Mouse (Mus musculus): ENCODE measurements around the gene Cntfr. TPM values are rescaled to one million over a fixed set of nuclear protein-coding genes. Genes with fewer than 3 reads are reported as not detected.
A peak's percentile ranks its signal among the peaks of the same experiment; 100 is the strongest.

Gene Cntfr
- polyA plus RNA-seq, 1 experiment from 2014 or later: 4.3 TPM

DNA sequence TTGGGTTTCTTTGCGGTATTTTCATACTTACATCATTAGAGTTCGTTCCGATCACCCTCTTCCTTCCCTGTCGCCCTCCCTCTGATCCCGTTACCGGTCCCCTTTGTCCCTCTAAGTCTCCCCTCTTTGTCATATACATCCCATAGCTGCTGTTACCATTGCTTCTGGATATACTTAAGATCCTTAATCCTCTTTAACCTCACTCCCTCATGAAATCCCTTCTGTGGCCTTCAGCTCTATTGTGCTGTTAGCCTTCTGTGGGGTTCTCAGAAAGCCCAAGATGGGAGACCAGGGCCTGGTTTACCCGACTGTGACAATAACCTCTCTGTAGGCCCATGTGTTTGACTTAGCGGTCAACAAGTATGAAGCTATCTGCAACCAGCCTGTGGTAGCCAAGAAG is 62.3 kb downstream of the Cntfr start:
- no peaks in the 10 kb centered on the region for H3K27me3 ChIP-seq (ENCODE audit: control insufficient read depth, insufficient read depth, low read length)
- no peak for ATAC-seq (ENCODE audit: low FRiP score, low TSS enrichment)
- 92% methylated on average over 8 of the region's 8 CpGs for WGBS

DNA sequence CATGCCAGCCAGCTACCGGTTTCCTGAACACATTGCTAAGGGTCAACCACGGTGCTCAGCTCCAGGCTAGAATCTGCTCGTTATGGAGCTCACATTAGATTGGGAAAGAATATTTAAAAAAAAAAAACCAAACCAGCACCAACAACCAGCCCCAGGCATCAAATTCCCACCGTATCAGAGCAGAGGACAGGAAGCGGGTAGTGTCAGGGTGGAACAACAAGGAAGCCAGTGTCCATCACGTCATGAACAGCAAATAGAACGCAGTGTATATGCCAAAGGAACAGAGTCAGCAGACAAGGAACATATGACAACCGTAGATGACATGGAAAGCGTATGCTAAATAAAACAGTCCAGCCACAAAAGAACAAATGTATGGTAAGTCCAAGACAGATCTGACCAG is 63.9 kb downstream of the Cntfr start:
- H3K27ac ChIP-seq (replicated peaks): no peak overlapping the region
- no peaks in the 10 kb centered on the region for H3K27me3 ChIP-seq (ENCODE audit: control insufficient read depth, insufficient read depth, low read length)
- DNase-seq (ENCODE audit: low spot score) (no peak), ATAC-seq (ENCODE audit: low FRiP score, low TSS enrichment) (no peak)
- WGBS: 74% methylated on average over 9 of the region's 9 CpGs
- H3K9me3 ChIP-seq (ENCODE audit: control insufficient read depth, low read length): no peaks in the 10 kb centered on the region
- no peak overlapping the region for H3K4me3 ChIP-seq (ENCODE audit: low read depth, low read length)
- TF ChIP-seq EP300 (optimal IDR thresholded peaks at IDR 0.05) (no peak), CTCF (IDR thresholded peaks at IDR 0.05; ENCODE audit: low read depth) (no peak)
- H3K4me1 ChIP-seq (replicated peaks; ENCODE audit: control insufficient read depth, insufficient read depth): peaks cover 8% of the 10 kb centered on the region; the same call in 1 of the 2 replicates
- H3K36me3 ChIP-seq (ENCODE audit: control insufficient read depth, insufficient read depth, low read length): no peaks in the 10 kb centered on the region
- H3K9ac ChIP-seq (ENCODE audit: low read length): no peak overlapping the region
- H3K4me2 ChIP-seq (replicated peaks; ENCODE audit: low read depth): no peak overlapping the region

More for the DNA sequence above, 62.3 kb downstream of the Cntfr start:
- no peak for TF ChIP-seq CTCF (IDR thresholded peaks at IDR 0.05; ENCODE audit: low read depth)
- TF ChIP-seq EP300 (optimal IDR thresholded peaks at IDR 0.05): no peak
- H3K4me1 ChIP-seq (replicated peaks; ENCODE audit: control insufficient read depth, insufficient read depth): peaks cover 8% of the 10 kb centered on the region; the same call in 1 of the 2 replicates
- H3K9ac ChIP-seq (ENCODE audit: low read length): no peak overlapping the region
- no peak for DNase-seq (ENCODE audit: low spot score)
- H3K27ac ChIP-seq (replicated peaks): no peak overlapping the region
- no peaks in the 10 kb centered on the region for H3K9me3 ChIP-seq (ENCODE audit: control insufficient read depth, low read length)
- no peak overlapping the region for H3K4me3 ChIP-seq (ENCODE audit: low read depth, low read length)
- no peak overlapping the region for H3K4me2 ChIP-seq (replicated peaks; ENCODE audit: low read depth)
- H3K36me3 ChIP-seq (ENCODE audit: control insufficient read depth, insufficient read depth, low read length): no peaks in the 10 kb centered on the region

DNA sequence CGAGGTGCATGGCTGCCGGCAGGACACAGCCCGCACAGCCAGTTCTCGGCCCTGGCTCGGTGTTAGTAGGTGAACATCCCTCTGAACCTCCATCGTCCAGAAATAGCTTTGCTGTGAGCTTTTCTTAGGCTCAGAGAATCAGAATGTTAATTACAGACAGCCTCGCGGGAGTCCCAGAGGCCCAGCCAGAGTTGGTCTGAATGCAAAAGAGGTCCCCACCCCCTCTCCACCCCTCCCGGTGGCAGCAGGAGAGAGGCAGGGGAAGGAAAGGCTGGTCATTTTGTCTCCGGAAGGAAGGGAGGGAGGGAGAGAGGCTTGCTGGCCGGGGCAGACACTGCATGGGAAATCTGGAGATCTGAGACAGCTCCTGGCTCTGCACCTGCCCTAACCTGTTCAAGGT is 65.5 kb downstream of the Cntfr start:
- Histone ChIP-seq H3K9ac (ENCODE audit: low read length) (no peak overlapping the region), H3K4me2 (replicated peaks; ENCODE audit: low read depth) (0 out of 2 replicates have a peak overlapping the region, but pooled peaks have one; percentile 11), H3K9me3 (ENCODE audit: control insufficient read depth, low read length) (no peaks in the 10 kb centered on the region), H3K36me3 (ENCODE audit: control insufficient read depth, insufficient read depth, low read length) (no peaks in the 10 kb centered on the region), H3K4me3 (ENCODE audit: low read depth, low read length) (no peak overlapping the region), H3K27me3 (ENCODE audit: control insufficient read depth, insufficient read depth, low read length) (no peaks in the 10 kb centered on the region), H3K27ac (replicated peaks) (peak overlapping the region; percentile 56), H3K4me1 (replicated peaks; ENCODE audit: control insufficient read depth, insufficient read depth) (peaks cover 8% of the 10 kb centered on the region; the same call in 1 of the 2 replicates)
- 4% methylated on average over 11 of the region's 11 CpGs for WGBS
- peak; percentile 25 for DNase-seq (ENCODE audit: low spot score)
- ATAC-seq (ENCODE audit: low FRiP score, low TSS enrichment): no peak; the same call in 1 of the 2 replicates
- TF ChIP-seq EP300 (optimal IDR thresholded peaks at IDR 0.05) (no peak), CTCF (IDR thresholded peaks at IDR 0.05; ENCODE audit: low read depth) (no peak)

DNA sequence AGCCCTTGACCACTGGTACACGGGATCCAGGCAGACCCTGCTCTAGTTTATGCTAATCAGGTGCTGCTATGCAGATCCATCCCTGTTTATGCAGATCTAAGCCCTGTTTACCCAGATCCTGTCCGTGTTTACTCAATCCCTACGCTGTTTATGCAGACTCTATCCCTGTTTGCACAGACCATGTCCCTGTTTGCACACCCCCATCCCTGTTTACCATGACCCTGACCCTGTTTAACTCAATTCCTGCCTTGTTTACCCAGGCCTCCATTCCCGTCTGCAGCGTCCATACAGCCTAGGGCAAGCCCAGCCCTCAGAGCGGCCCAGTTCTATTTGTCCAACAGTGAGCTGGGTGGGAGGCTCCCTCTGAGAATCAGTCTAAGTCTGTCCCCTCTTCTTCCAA is 66.7 kb downstream of the Cntfr start:
- 0 out of 2 replicates have a peak overlapping the region, but pooled peaks have one; percentile 35 for H3K27ac ChIP-seq (replicated peaks)

DNA sequence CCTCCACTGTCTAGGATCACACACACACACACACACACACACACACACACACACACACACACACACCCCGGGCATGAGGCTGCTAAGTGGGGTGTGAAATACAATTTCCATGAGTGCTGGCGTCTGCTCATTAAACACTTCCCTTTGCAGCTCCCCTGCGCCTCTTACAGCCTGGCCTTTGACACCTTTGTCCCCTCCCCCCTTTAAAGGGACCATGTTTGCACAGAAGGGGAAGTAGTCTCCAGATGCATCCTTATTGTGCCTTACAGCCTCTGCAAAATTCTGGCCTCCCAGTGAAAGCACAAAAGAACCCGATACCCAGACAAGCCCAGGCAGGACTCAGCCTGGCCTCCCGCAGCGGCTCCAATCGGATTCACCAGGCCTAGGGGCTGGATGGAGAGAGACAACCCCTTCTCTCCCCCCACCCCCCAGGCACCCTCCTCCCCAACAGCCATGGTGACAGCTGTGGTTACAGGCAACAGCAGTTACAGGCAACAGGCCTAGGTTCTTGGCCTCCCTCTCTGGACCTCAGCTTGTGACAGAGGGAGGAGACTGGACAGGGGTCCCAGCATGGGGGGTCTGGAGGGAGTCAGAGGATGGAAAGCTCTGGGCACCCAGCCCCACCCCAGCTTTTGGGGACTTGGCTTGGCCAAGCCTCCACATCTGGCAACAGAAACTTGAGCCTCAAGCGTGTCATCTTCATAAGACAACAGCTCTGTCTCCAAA is 68.5 kb downstream of the Cntfr start:
- WGBS: 9% methylated on average over 6 of the region's 8 CpGs
- Histone ChIP-seq H3K36me3 (ENCODE audit: control insufficient read depth, insufficient read depth, low read length) (no peaks in the 10 kb centered on the region), H3K4me2 (replicated peaks; ENCODE audit: low read depth) (no peak overlapping the region), H3K9ac (ENCODE audit: low read length) (no peak overlapping the region; the same call in 1 of the 2 replicates), H3K27me3 (ENCODE audit: control insufficient read depth, insufficient read depth, low read length) (no peaks in the 10 kb centered on the region), H3K4me1 (replicated peaks; ENCODE audit: control insufficient read depth, insufficient read depth) (peaks cover 8% of the 10 kb centered on the region; the same call in 1 of the 2 replicates), H3K4me3 (ENCODE audit: low read depth, low read length) (no peak overlapping the region), H3K27ac (replicated peaks) (peak overlapping the region; percentile 78), H3K9me3 (ENCODE audit: control insufficient read depth, low read length) (no peaks in the 10 kb centered on the region)
- ATAC-seq (ENCODE audit: low FRiP score, low TSS enrichment) (peak; percentile 71), DNase-seq (ENCODE audit: low spot score) (peak; percentile 35)
- TF ChIP-seq EP300 (optimal IDR thresholded peaks at IDR 0.05) (no peak), CTCF (IDR thresholded peaks at IDR 0.05; ENCODE audit: low read depth) (no peak)

More for the DNA sequence above, 66.7 kb downstream of the Cntfr start:
- Histone ChIP-seq H3K4me1 (replicated peaks; ENCODE audit: control insufficient read depth, insufficient read depth) (peaks cover 8% of the 10 kb centered on the region; the same call in 1 of the 2 replicates), H3K9ac (ENCODE audit: low read length) (no peak overlapping the region), H3K4me3 (ENCODE audit: low read depth, low read length) (no peak overlapping the region), H3K36me3 (ENCODE audit: control insufficient read depth, insufficient read depth, low read length) (no peaks in the 10 kb centered on the region), H3K27me3 (ENCODE audit: control insufficient read depth, insufficient read depth, low read length) (no peaks in the 10 kb centered on the region), H3K9me3 (ENCODE audit: control insufficient read depth, low read length) (no peaks in the 10 kb centered on the region), H3K4me2 (replicated peaks; ENCODE audit: low read depth) (no peak overlapping the region)
- TF ChIP-seq EP300 (optimal IDR thresholded peaks at IDR 0.05) (no peak), CTCF (IDR thresholded peaks at IDR 0.05; ENCODE audit: low read depth) (no peak)
- 43% methylated on average over 6 of the region's 6 CpGs for WGBS
- ATAC-seq (ENCODE audit: low FRiP score, low TSS enrichment): peak; percentile 47; the same call in 1 of the 2 replicates
- no peak for DNase-seq (ENCODE audit: low spot score)

DNA sequence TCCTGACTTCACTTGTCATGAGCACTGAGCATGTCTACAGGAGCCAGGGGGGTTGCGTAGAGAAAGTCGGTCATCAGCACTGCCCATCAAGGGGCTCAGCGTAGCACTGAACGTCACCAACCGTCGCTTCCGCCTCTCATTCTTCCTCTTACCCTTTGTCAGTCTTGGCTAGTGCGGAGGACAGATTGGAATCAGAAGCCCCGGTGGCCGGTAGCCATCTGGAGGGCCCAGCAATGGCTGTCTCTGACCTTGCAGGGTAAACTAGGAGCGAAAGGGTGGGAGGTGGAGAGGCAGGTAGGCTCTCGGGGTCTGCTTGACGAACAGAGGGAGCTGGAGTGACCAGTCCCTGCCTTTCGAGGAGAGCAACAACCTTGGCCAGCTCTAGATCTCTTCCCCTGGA is 74.8 kb downstream of the Cntfr start:
- 87% methylated on average over 14 of the region's 14 CpGs for WGBS

More for the DNA sequence above, 74.8 kb downstream of the Cntfr start:
- Histone ChIP-seq H3K27me3 (ENCODE audit: control insufficient read depth, insufficient read depth, low read length) (no peaks in the 10 kb centered on the region), H3K9me3 (ENCODE audit: control insufficient read depth, low read length) (no peaks in the 10 kb centered on the region), H3K4me1 (replicated peaks; ENCODE audit: control insufficient read depth, insufficient read depth) (no peaks in the 10 kb centered on the region), H3K4me2 (replicated peaks; ENCODE audit: low read depth) (no peak overlapping the region), H3K36me3 (ENCODE audit: control insufficient read depth, insufficient read depth, low read length) (no peaks in the 10 kb centered on the region), H3K27ac (replicated peaks) (no peak overlapping the region), H3K4me3 (ENCODE audit: low read depth, low read length) (no peak overlapping the region), H3K9ac (ENCODE audit: low read length) (no peak overlapping the region)
- TF ChIP-seq CTCF (IDR thresholded peaks at IDR 0.05; ENCODE audit: low read depth) (no peak), EP300 (optimal IDR thresholded peaks at IDR 0.05) (no peak)
- DNase-seq (ENCODE audit: low spot score) (no peak), ATAC-seq (ENCODE audit: low FRiP score, low TSS enrichment) (no peak)
